Mouse (Mus musculus) liver, adult 2 months (tissue): ENCODE data around the gene C2cd3. TPM values are rescaled to one million over a fixed set of nuclear protein-coding genes. Genes with fewer than 3 reads are reported as not detected.

Experiments used
- DNase-seq: peaks from one replicate; pipeline ENCODE4 v3.0.0-alpha.2; 2011; ENCODE audit warnings: low read depth, low spot score; ENCODE audit errors: extremely low read depth
- H3K27ac ChIP-seq: fragments of 200-500 bp; replicated peaks from 2 replicates; pipeline ENCODE4 v1.5.1; 2012; ENCODE audit warnings: low read depth, mild to moderate bottlenecking, control low read depth, inconsistent platforms, low read length; ENCODE audit not compliant: insufficient read depth
- H3K27me3 ChIP-seq: fragments of 200-500 bp; 2 replicates; pipeline ENCODE4 v1.6.1; 2012; ENCODE audit warnings: mild to moderate bottlenecking, moderate library complexity, low read length, inconsistent platforms; ENCODE audit not compliant: control insufficient read depth, insufficient read depth
- H3K36me3 ChIP-seq: fragments of 200-500 bp; 2 replicates; pipeline ENCODE4 v1.6.1; 2012; ENCODE audit warnings: low read length, inconsistent platforms; ENCODE audit not compliant: control insufficient read depth, insufficient read depth
- H3K4me1 ChIP-seq: fragments of 200-500 bp; 2 replicates; pipeline ENCODE4 v1.6.1; 2011; ENCODE audit warnings: low read length; ENCODE audit not compliant: control insufficient read depth, insufficient read depth
- H3K4me3 ChIP-seq: fragments of 200-500 bp; 2 replicates; pipeline ENCODE4 v1.5.1; 2011; ENCODE audit warnings: low read depth, mild to moderate bottlenecking, control low read depth, low read length, moderate library complexity; ENCODE audit not compliant: insufficient read depth
- H3K79me2 ChIP-seq: fragments of 200-500 bp; 2 replicates; pipeline ENCODE4 v1.6.1; 2012; ENCODE audit warnings: inconsistent platforms, mild to moderate bottlenecking, low read length, moderate library complexity; ENCODE audit not compliant: control insufficient read depth, insufficient read depth
- H3K9ac ChIP-seq: fragments of 200-500 bp; 2 replicates; pipeline ENCODE4 v1.6.1; 2012; ENCODE audit warnings: low read depth, mild to moderate bottlenecking, control low read depth, inconsistent platforms, low read length
- CTCF ChIP-seq: fragments of 200-500 bp; IDR thresholded peaks from 2 replicates; pipeline ENCODE4 v1.5.1; 2011; ENCODE audit warnings: low read depth, low read length, control low read depth
- POLR2A ChIP-seq: fragments of 200-500 bp; IDR thresholded peaks from 2 replicates; pipeline ENCODE4 v1.6.1; 2011; ENCODE audit warnings: low read length, control low read depth; ENCODE audit not compliant: insufficient read depth; ENCODE audit errors: extremely low read depth
- WGBS: fragments of 180-500 bp; shearing (Covaris S2); methylation state at CpG from one replicate; pipeline ENCODE4 v1.1.7; 2018; 5-methylcytosine and 5-hydroxymethylcytosine counted together
- polyA plus RNA-seq: library from polyadenylated mRNA; depleted of rRNA; stranded (reverse); fragments of >200 nt; gene quantifications from 2 replicates; pipeline ENCODE4 v1.2.3, GENCODE M21; 2012
- total RNA-seq: library from RNA; depleted of rRNA; stranded (reverse); fragments of >200 nt; gene quantifications from 2 replicates; pipeline ENCODE4 v1.2.3, GENCODE M21; 2014

The C2cd3 gene
- total and polyA plus RNA-seq, 2 experiments = 4.5 to 5.1 TPM

DNA sequence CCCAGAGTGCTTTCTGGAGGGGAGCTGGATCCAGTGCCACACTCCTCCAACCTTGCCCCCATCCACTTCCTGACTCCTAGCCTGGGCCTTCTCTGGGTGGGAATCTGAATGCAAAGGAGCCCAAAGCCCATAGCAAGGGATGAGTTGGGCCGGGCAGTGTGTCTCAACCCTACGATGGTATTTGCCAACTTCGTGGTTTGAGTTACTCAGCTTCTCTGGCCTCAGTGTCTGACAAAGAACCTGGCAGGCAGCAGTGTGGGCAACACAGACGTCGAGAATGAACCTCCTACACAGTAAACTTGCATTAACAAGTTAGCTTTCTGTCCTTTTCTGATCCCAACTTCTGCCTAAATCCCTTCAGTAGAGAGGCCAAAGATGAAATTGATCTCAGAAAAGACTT, 112.5 kb downstream of the C2cd3 start:
- no peaks in the 10 kb centered on the region for H3K27me3 ChIP-seq
- no peak overlapping the region for H3K4me3 ChIP-seq
- H3K27ac ChIP-seq = no peak overlapping the region
- no peaks in the 10 kb centered on the region for H3K36me3 ChIP-seq
- 89% methylated on average over 5 of the region's 5 CpGs for WGBS
- H3K4me1 ChIP-seq = no peaks in the 10 kb centered on the region
- no peak overlapping the region for H3K9ac ChIP-seq
- DNase-seq = no peak
- TF ChIP-seq POLR2A (no peak), CTCF (no peak)
- no peaks in the 10 kb centered on the region for H3K79me2 ChIP-seq

DNA sequence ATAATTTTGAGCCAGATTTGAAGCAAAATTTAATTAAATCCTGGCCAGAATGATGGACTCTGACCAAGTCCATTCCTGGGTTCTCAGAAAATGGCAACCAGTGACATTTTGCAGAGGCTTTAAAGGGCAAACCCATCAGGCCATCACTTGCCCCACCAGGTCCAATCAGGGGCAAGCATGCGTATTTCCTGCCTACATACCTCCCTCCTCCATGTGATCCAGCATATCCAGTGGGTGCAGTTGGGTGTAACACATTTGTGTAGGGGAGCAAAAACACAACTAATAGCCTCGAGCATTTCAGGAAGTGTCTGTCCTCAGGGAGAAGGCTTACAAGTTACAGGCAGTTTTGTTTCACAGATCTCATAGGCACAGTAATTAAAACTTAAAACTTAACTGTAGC, 115.3 kb downstream of the C2cd3 start:
- Histone ChIP-seq H3K27me3 (no peaks in the 10 kb centered on the region), H3K4me3 (no peak overlapping the region), H3K27ac (no peak overlapping the region), H3K9ac (no peak overlapping the region), H3K4me1 (no peaks in the 10 kb centered on the region), H3K36me3 (no peaks in the 10 kb centered on the region), H3K79me2 (no peaks in the 10 kb centered on the region)
- WGBS = 81% methylated on average over 2 of the region's 2 CpGs
- no peak for DNase-seq
- TF ChIP-seq POLR2A (no peak), CTCF (no peak)

DNA sequence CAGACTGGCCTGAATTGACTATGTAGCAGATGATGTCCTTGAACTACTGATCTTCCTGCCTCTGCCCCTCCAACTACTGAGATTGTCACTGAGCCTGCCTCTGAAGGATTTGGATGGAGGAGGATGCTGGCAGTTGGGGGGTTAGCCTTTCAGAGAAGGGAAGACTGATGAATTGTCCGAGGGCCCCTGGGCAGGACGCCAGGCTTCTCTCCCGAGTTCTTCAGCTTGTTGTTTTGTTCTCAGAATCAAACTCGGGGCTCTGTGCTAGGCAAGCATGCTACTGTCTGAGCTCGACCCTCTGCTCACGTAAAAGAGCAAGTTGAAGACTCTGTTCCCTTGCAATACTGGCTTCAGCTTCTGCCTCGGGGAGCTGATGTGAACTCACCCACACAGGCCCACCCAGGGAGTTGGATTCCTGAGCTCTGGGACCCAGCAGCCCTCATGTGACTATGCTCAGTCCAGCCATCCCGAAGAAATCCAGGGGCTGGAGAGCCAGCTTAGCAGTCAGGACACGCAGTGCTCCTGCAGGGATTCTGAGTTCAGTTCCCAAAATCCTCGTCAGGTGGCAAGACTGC, 116.5 kb downstream of the C2cd3 start:
- no peak overlapping the region for H3K9ac ChIP-seq
- 67% methylated on average over 10 of the region's 10 CpGs for WGBS
- no peak for DNase-seq
- H3K4me3 ChIP-seq = no peak overlapping the region
- no peaks in the 10 kb centered on the region for H3K79me2 ChIP-seq
- H3K36me3 ChIP-seq = no peaks in the 10 kb centered on the region
- H3K4me1 ChIP-seq = no peaks in the 10 kb centered on the region
- no peaks in the 10 kb centered on the region for H3K27me3 ChIP-seq
- TF ChIP-seq CTCF (no peak), POLR2A (no peak)
- no peak overlapping the region for H3K27ac ChIP-seq

DNA sequence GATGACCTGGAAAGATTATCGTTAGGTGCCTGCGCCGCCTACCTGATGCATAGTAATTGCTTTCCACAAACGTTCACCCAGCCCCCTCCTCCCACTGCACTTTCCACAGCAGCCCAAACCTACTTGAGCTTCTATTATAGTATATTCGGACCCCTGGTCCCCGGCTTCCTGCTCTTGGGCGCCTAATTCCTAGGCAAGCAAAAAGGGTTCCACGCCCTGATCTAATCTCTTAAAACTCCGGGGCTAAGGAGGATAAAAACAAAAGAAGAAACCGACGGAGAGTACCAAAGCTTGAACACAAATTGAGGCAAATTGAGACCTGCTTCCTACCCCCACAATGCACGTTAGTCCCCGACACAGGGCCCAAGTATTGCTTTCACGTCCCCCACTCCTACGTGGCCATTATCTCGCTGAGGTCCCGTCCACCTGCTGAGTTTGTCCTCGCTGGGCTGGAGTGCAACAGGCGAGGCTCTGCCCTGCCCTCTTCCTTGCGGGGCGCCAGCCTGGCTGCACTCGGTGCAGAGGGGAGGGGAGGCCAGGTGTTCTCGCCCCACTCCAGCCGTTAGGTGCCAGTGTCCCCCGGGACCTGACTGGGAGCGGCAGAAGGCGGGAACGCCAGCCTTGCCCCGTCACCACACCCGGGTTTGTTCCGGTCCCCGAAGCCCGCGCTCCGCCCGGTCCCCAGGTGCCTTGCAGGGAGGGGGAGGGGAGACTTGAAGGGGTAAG, 120.5 kb downstream of the C2cd3 start:
- H3K27ac ChIP-seq = 0 out of 2 replicates have a peak overlapping the region, but pooled peaks have one; percentile 2
- H3K4me3 ChIP-seq = peak overlapping the region; percentile 69
- H3K36me3 ChIP-seq = no peaks in the 10 kb centered on the region
- no peak for DNase-seq
- TF ChIP-seq POLR2A = no peak
- TF ChIP-seq CTCF = no peak
- peak overlapping the region; percentile 54 for H3K9ac ChIP-seq
- WGBS = 11% methylated on average over 36 of the region's 36 CpGs
- H3K79me2 ChIP-seq = no peaks in the 10 kb centered on the region
- peaks cover 11% of the 10 kb centered on the region for H3K4me1 ChIP-seq
- no peaks in the 10 kb centered on the region for H3K27me3 ChIP-seq

DNA sequence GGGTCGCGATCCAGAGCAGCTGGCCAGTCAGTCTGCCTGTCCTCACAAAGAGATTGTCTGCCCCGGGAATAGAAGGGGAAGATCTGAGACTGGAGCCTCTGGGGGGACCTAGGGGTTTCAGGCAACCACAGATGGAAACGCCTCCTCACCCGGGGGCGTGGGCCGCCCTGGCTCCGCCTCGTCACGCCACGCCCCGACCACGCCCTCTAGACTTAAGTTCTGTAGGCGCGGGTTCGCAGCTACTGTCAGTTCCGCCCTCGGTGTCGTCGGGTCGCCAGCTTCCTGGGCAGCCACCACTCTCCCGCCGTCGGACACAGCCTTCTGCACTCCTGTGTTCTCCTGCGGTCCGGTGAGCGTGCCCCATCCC, 121.1 kb downstream of the C2cd3 start, which contains the start of gene Ucp2:
Gene Ucp2, plus strand, starts transcription at position 221 of the 367 bp plus-strand sequence.
- TF ChIP-seq POLR2A = peak; percentile 89
- no peak for TF ChIP-seq CTCF
- H3K4me3 ChIP-seq = peak within 1 kb of the TSS; percentile 69
- WGBS = 1% methylated on average over 27 of the region's 27 CpGs
- H3K79me2 ChIP-seq = no peaks in the 10 kb centered on the region
- peak within 1 kb of the TSS; percentile 48 for H3K27ac ChIP-seq
- H3K36me3 ChIP-seq = no peaks in the 10 kb centered on the region
- H3K9ac ChIP-seq = peak within 1 kb of the TSS; percentile 68
- peak; percentile 51 for DNase-seq
- no peaks in the 10 kb centered on the region for H3K27me3 ChIP-seq
- peaks cover 11% of the 10 kb centered on the region for H3K4me1 ChIP-seq
